ENCODE assay signal across 8 mouse cellular contexts in genomic region chr11:70525184-70525678, GRCm38 (mm10). TPM values are rescaled to one million over a fixed set of nuclear protein-coding genes. Genes with fewer than 3 reads are reported as not detected.
DNase-seq lines count a peak whose midpoint lies in the region; ATAC-seq and TF ChIP-seq lines count a peak whose summit lies in the region.

Gene Psmb6 (plus strand): TSS chr11:70525367.

- H3K27ac ChIP-seq in CH12.LX (ENCODE audit: insufficient read depth, low read depth): no peak within 1 kb of the TSS
- H3K27ac ChIP-seq in forebrain, embryonic 11.5 days (ENCODE audit: low read depth, low read length): no peak within 1 kb of the TSS; the same call in 1 of the 2 replicates
- 0 out of 2 replicates have a peak within 1 kb of the TSS, but pooled peaks have one; percentile 30 for H3K27ac ChIP-seq in heart, embryonic 16.5 days (ENCODE audit: low read length)
- H3K27ac ChIP-seq in liver, embryonic 15.5 days (replicated peaks): peak within 1 kb of the TSS; percentile 68
- no peak within 1 kb of the TSS for H3K27ac ChIP-seq in neural tube, embryonic 12.5 days

- ATAC-seq in forebrain, embryonic 11.5 days (replicated peaks; ENCODE audit: low FRiP score): peak; percentile 92
- ATAC-seq in heart, embryonic 16.5 days (replicated peaks; ENCODE audit: extremely low read depth, insufficient read depth, low FRiP score): peak; percentile 94
- ATAC-seq in liver, embryonic 15.5 days (ENCODE audit: insufficient read depth): peak; percentile 89
- ATAC-seq in neural tube, embryonic 12.5 days (ENCODE audit: low FRiP score, low read depth): peak; percentile 88

- TF ChIP-seq POLR2A in CH12.LX (IDR thresholded peaks at IDR 0.05; ENCODE audit: low read depth, low read length): peak; percentile 98

- in situ Hi-C loops in CH12.LX (cut with MboI; ENCODE audit: low pct_ligation_motif_present, low pct_unique_long_range_greater_than_20kb, low sequenced_read_pairs): loop anchor here (5.0 kb wide), 1 partner anchor 37 kb away; the partner anchor contains the start of gene Mink1

- DNase-seq in CH12.LX (ENCODE audit: extremely low read depth): peak; percentile 100
- peak; percentile 96 for DNase-seq in c-Kit-positive CD71-positive TER-119-negative erythroid progenitor cells, embryonic 14.5 days (ENCODE audit: low read depth)
- DNase-seq in forebrain, embryonic 11.5 days (ENCODE audit: low spot score): peak; percentile 92
- peak; percentile 93 to 98 for DNase-seq in kidney, postnatal 36 days
- DNase-seq in telencephalon, adult 2 months (ENCODE audit: low read depth, low spot score): peak; percentile 99

- TF ChIP-seq CTCF in CH12.LX (conservative IDR thresholded peaks at IDR 0.05 in 1 of 2, IDR thresholded peaks at IDR 0.05 in 1 of 2; ENCODE audit: low read depth in 2 of 2, low read length in 2 of 2): no peak

- H3K9me3 ChIP-seq in CH12.LX (replicated peaks; ENCODE audit: low read length): no peaks in the 10 kb centered on the region
- H3K9me3 ChIP-seq in forebrain, embryonic 11.5 days (ENCODE audit: control insufficient read depth, low read length): no peaks in the 10 kb centered on the region
- no peaks in the 10 kb centered on the region for H3K9me3 ChIP-seq in heart, embryonic 16.5 days (replicated peaks; ENCODE audit: control insufficient read depth, low read length)
- H3K9me3 ChIP-seq in liver, embryonic 15.5 days (replicated peaks): no peaks in the 10 kb centered on the region
- H3K9me3 ChIP-seq in neural tube, embryonic 12.5 days: no peaks in the 10 kb centered on the region

- under 1% methylated on average over 25 of the region's 26 CpGs for WGBS in forebrain, embryonic 11.5 days
- WGBS in heart, embryonic 16.5 days: 0% methylated on average over 24 of the region's 26 CpGs
- WGBS in liver, embryonic 15.5 days (ENCODE audit: insufficient replicate concordance): under 1% methylated on average over 25 of the region's 26 CpGs
- WGBS in neural tube, embryonic 12.5 days: under 1% methylated on average over 26 of the region's 26 CpGs

- dilution Hi-C loops in CH12.LX (cut with MboI; ENCODE audit: extremely low pct_ligation_motif_present, extremely low pct_unique_long_range_greater_than_20kb, low sequenced_read_pairs): no loop called here

- peak within 1 kb of the TSS; percentile 94 for H3K9ac ChIP-seq in CH12.LX (ENCODE audit: insufficient read depth, low read depth)
- H3K9ac ChIP-seq in forebrain, embryonic 11.5 days (ENCODE audit: low read length): peak within 1 kb of the TSS; percentile 74
- peak within 1 kb of the TSS; percentile 76 for H3K9ac ChIP-seq in heart, embryonic 16.5 days (ENCODE audit: low read length)
- H3K9ac ChIP-seq in liver, embryonic 15.5 days: peak within 1 kb of the TSS; percentile 76
- peak within 1 kb of the TSS; percentile 72 for H3K9ac ChIP-seq in neural tube, embryonic 12.5 days

- peak within 1 kb of the TSS; percentile 69 to 96 (median 76) for H3K4me3 ChIP-seq in CH12.LX (replicated peaks in 1 of 3; ENCODE audit: low read depth in 2 of 3, low read length in 2 of 3, poor library complexity in 1 of 3)
- peak within 1 kb of the TSS; percentile 77 for H3K4me3 ChIP-seq in forebrain, embryonic 11.5 days (ENCODE audit: low read depth, low read length)
- peak within 1 kb of the TSS; percentile 71 for H3K4me3 ChIP-seq in heart, embryonic 16.5 days (ENCODE audit: low read length)
- peak within 1 kb of the TSS; percentile 81 for H3K4me3 ChIP-seq in liver, embryonic 15.5 days (replicated peaks)
- H3K4me3 ChIP-seq in neural tube, embryonic 12.5 days: peak within 1 kb of the TSS; percentile 72

- H3K4me1 ChIP-seq in CH12.LX (ENCODE audit: control insufficient read depth in 1 of 2, insufficient read depth in 2 of 2): peaks cover 13 to 43% of the 10 kb centered on the region in 2 experiments
- H3K4me1 ChIP-seq in forebrain, embryonic 11.5 days (replicated peaks; ENCODE audit: control insufficient read depth, insufficient read depth, low read length): peaks cover 9% of the 10 kb centered on the region; the same call in 1 of the 2 replicates
- peaks cover 8% of the 10 kb centered on the region for H3K4me1 ChIP-seq in heart, embryonic 16.5 days (ENCODE audit: control insufficient read depth, insufficient read depth, low read length)
- peaks cover 22% of the 10 kb centered on the region for H3K4me1 ChIP-seq in liver, embryonic 15.5 days (replicated peaks)
- H3K4me1 ChIP-seq in neural tube, embryonic 12.5 days: peaks cover 15% of the 10 kb centered on the region

- peaks cover 24 to 38% of the 10 kb centered on the region in 2 experiments for H3K36me3 ChIP-seq in CH12.LX (replicated peaks in 1 of 2; ENCODE audit: control insufficient read depth in 1 of 2, insufficient read depth in 1 of 2, low read length in 1 of 2)
- H3K36me3 ChIP-seq in forebrain, embryonic 11.5 days (ENCODE audit: control insufficient read depth, insufficient read depth, low read length): peaks cover 10% of the 10 kb centered on the region; the same call in 1 of the 2 replicates
- peaks cover 26% of the 10 kb centered on the region for H3K36me3 ChIP-seq in heart, embryonic 16.5 days (ENCODE audit: control insufficient read depth, insufficient read depth)
- peaks cover 28% of the 10 kb centered on the region for H3K36me3 ChIP-seq in liver, embryonic 15.5 days (replicated peaks)
- H3K36me3 ChIP-seq in neural tube, embryonic 12.5 days: peaks cover 31% of the 10 kb centered on the region

- H3K4me2 ChIP-seq in CH12.LX (ENCODE audit: insufficient read depth, low read depth, poor library complexity, severe bottlenecking): peak within 1 kb of the TSS; percentile 96
- H3K4me2 ChIP-seq in forebrain, embryonic 11.5 days (ENCODE audit: low read depth, low read length, severe bottlenecking): peak within 1 kb of the TSS; percentile 80
- H3K4me2 ChIP-seq in heart, embryonic 16.5 days (ENCODE audit: low read depth, low read length): peak within 1 kb of the TSS; percentile 68
- H3K4me2 ChIP-seq in liver, embryonic 15.5 days: peak within 1 kb of the TSS; percentile 74
- H3K4me2 ChIP-seq in neural tube, embryonic 12.5 days (replicated peaks): peak within 1 kb of the TSS; percentile 77

- no peaks in the 10 kb centered on the region for H3K27me3 ChIP-seq in CH12.LX (replicated peaks)
- H3K27me3 ChIP-seq in forebrain, embryonic 11.5 days (ENCODE audit: control insufficient read depth, insufficient read depth, low read length): peaks cover 2% of the 10 kb centered on the region; the same call in 1 of the 2 replicates
- H3K27me3 ChIP-seq in heart, embryonic 16.5 days (ENCODE audit: control insufficient read depth, insufficient read depth, low read length): no peaks in the 10 kb centered on the region
- H3K27me3 ChIP-seq in liver, embryonic 15.5 days: peaks cover 7% of the 10 kb centered on the region
- H3K27me3 ChIP-seq in neural tube, embryonic 12.5 days (replicated peaks): no peaks in the 10 kb centered on the region

- TF ChIP-seq EP300 in CH12.LX (IDR thresholded peaks at IDR 0.05; ENCODE audit: low read length): no peak

- peaks cover 12% of the 10 kb centered on the region for H3K79me2 ChIP-seq in CH12.LX (replicated peaks; ENCODE audit: control insufficient read depth, extremely low read depth, insufficient read depth, poor library complexity, severe bottlenecking)

- TF ChIP-seq RAD21 in CH12.LX (IDR thresholded peaks at IDR 0.05; ENCODE audit: low read depth, low read length): no peak

TF ChIP-seq in CH12.LX, 34 proteins besides CTCF, POLR2A, EP300 and RAD21 (continues in another document):
- TF ChIP-seq TBP (conservative IDR thresholded peaks at IDR 0.05; ENCODE audit: low read depth, low read length): peak; percentile 86
- TF ChIP-seq MAZ (IDR thresholded peaks at IDR 0.05; ENCODE audit: low read depth, low read length): peak; percentile 86
- peak; percentile 78; the same call in 1 of the 2 replicates for TF ChIP-seq UBTF (IDR thresholded peaks at IDR 0.05; ENCODE audit: low read depth, low read length)
- TF ChIP-seq ETS1 (conservative IDR thresholded peaks at IDR 0.05; ENCODE audit: low read depth, low read length): peak; percentile 45; the same call in 1 of the 2 replicates
- peak; percentile 71 for TF ChIP-seq NRF1 (IDR thresholded peaks at IDR 0.05; ENCODE audit: low read depth, low read length)
- peak; percentile 75; the same call in 1 of the 2 replicates for TF ChIP-seq CHD1 (IDR thresholded peaks at IDR 0.05; ENCODE audit: low read depth, low read length)
- TF ChIP-seq ZMIZ1 (IDR thresholded peaks at IDR 0.05; ENCODE audit: low read depth, low read length): peak; percentile 93
- TF ChIP-seq E2F4 (IDR thresholded peaks at IDR 0.05; ENCODE audit: insufficient replicate concordance, low read depth, low read length): peak; percentile 82; the same call in 1 of the 2 replicates
- TF ChIP-seq RCOR1 (conservative IDR thresholded peaks at IDR 0.05; ENCODE audit: low read depth, low read length): no peak
- peak; percentile 100 for TF ChIP-seq ZNF384 (IDR thresholded peaks at IDR 0.05; ENCODE audit: low read depth, low read length)
- no peak for TF ChIP-seq MAX (IDR thresholded peaks at IDR 0.05; ENCODE audit: low read length)
- no peak for TF ChIP-seq MYC (IDR thresholded peaks at IDR 0.05; ENCODE audit: low read depth, low read length)
- TF ChIP-seq MAFK (IDR thresholded peaks at IDR 0.05; ENCODE audit: insufficient replicate concordance, low read length): peak; percentile 57; the same call in 1 of the 2 replicates
- peak; percentile 95 for TF ChIP-seq POLR2AphosphoS2 (IDR thresholded peaks at IDR 0.05; ENCODE audit: low read depth, low read length)
- TF ChIP-seq ZKSCAN1 (IDR thresholded peaks at IDR 0.05; ENCODE audit: borderline replicate concordance, low read depth, low read length): no peak; the same call in 1 of the 2 replicates
- TF ChIP-seq GABPA (IDR thresholded peaks at IDR 0.05; ENCODE audit: insufficient replicate concordance, low read depth, low read length): peak; percentile 90; the same call in 1 of the 2 replicates
- TF ChIP-seq TCF12 (IDR thresholded peaks at IDR 0.05; ENCODE audit: low read depth, low read length): peak; percentile 97
- TF ChIP-seq JUN (IDR thresholded peaks at IDR 0.05; ENCODE audit: insufficient read depth, low read depth, low read length): peak; percentile 34; the same call in 1 of the 2 replicates
- TF ChIP-seq USF1 (IDR thresholded peaks at IDR 0.05; ENCODE audit: low read depth, low read length): no peak; the same call in 1 of the 2 replicates
- peak; percentile 98 for TF ChIP-seq HCFC1 (IDR thresholded peaks at IDR 0.05; ENCODE audit: low read depth, low read length)

RNA-seq across cellular contexts. Expression of gene Psmb6, which starts in this region (rescaled TPM):
- total RNA-seq in CH12.LX (2012; rRNA removed): 921 and 922 TPM in 2 replicates
- 749 and 831 TPM in 2 replicates for total RNA-seq in CH12.LX (2014; rRNA removed)
- polyA plus RNA-seq in CH12.LX (2012; ENCODE audit: insufficient read length, low read depth): 779 and 831 TPM in 2 replicates
- polyA plus RNA-seq in forebrain, embryonic 11.5 days (2014; fragmentation: Nextera tagmentation; extraction: Ambion mirVana): 812 and 901 TPM in 2 replicates
- polyA plus RNA-seq in heart, embryonic 16.5 days (2015; fragmentation: Nextera tagmentation; extraction: Ambion mirVana): 607 and 623 TPM in 2 replicates
- polyA plus RNA-seq in liver, embryonic 15.5 days (2015; fragmentation: Nextera tagmentation; extraction: Ambion mirVana): 316 and 337 TPM in 2 replicates
- 779 and 832 TPM in 2 replicates for polyA plus RNA-seq in neural tube, embryonic 12.5 days (2016; fragmentation: Nextera tagmentation; extraction: Ambion mirVana)

Comparison
In these comparisons a context has a peak if more than half of its experiments do, and no peak if none do; other contexts are left out.
1. H3K27ac ChIP-seq: peak in heart, embryonic 16.5 days (single experiment) and liver, embryonic 15.5 days (single experiment); none in CH12.LX (single experiment), forebrain, embryonic 11.5 days (single experiment) and neural tube, embryonic 12.5 days (single experiment).
2. Peak in every context shown above with its lines, with median percentiles within 50 percentile points of each other: DNase-seq, H3K4me2 ChIP-seq, H3K4me3 ChIP-seq, H3K9ac ChIP-seq and ATAC-seq.